Mouse (Mus musculus) gastrocnemius, adult 8-10 months (tissue): ENCODE data around the gene Wasl. TPM values are rescaled to one million over a fixed set of nuclear protein-coding genes. Genes with fewer than 3 reads are reported as not detected.

Experiments used
- DNase-seq, 2 experiments: peaks; one replicate each; pipeline ENCODE4 v3.0.0; 2022; ENCODE audit warnings: low spot score in 2 of 2
- total RNA-seq, 4 experiments: library from RNA; stranded (reverse); gene quantifications; 2 replicates each; pipeline ENCODE4 v1.2.4; 2022

Wasl gene
- total RNA-seq, 4 experiments from 2014 or later, result 11.5 to 15.7 (median 15.4) TPM

- DNase-seq, result no peak
These were observed 19.3 kb downstream of the Wasl start for GRCm38 (mm10) chr6:24645346-24646053.

- DNase-seq, result no peak
These were observed 21.8 kb downstream of the Wasl start for GRCm38 (mm10) chr6:24642960-24643359.

GRCm38 (mm10) chr6:24642161-24642560 is 22.6 kb downstream of the Wasl start:
- no peak for DNase-seq

GRCm38 (mm10) chr6:24641286-24641685 is 23.5 kb downstream of the Wasl start:
- no peak for DNase-seq

GRCm38 (mm10) chr6:24635814-24636213 is 29.0 kb downstream of the Wasl start:
- no peak for DNase-seq

GRCm38 (mm10) chr6:24634065-24634464 is 30.7 kb downstream of the Wasl start:
- DNase-seq, result no peak

- no peak for DNase-seq
These were observed 32.7 kb downstream of the Wasl start for GRCm38 (mm10) chr6:24632061-24632460.

GRCm38 (mm10) chr6:24628499-24628898 is 36.3 kb downstream of the Wasl start:
- DNase-seq, result no peak

GRCm38 (mm10) chr6:24627586-24628030 is 37.2 kb downstream of the Wasl start:
- no peak for DNase-seq

- DNase-seq, result no peak
These were observed 42.7 kb downstream of the Wasl start for GRCm38 (mm10) chr6:24622098-24622497.

- DNase-seq, result no peak
These were observed 43.9 kb downstream of the Wasl start for GRCm38 (mm10) chr6:24620936-24621335.

- no peak for DNase-seq
These were observed 45.3 kb downstream of the Wasl start for GRCm38 (mm10) chr6:24619285-24620045.

GRCm38 (mm10) chr6:24616746-24617145 is 48.1 kb downstream of the Wasl start:
- DNase-seq, result no peak

- DNase-seq, result no peak
These were observed 50.9 kb downstream of the Wasl start for GRCm38 (mm10) chr6:24613918-24614317.

- no peak for DNase-seq
These were observed 51.5 kb downstream of the Wasl start for GRCm38 (mm10) chr6:24613346-24613745.

- DNase-seq, result peak; percentile 56 to 58
These were observed 52.6 kb downstream of the Wasl start for GRCm38 (mm10) chr6:24612074-24612755.

GRCm38 (mm10) chr6:24610358-24610757 is 54.5 kb downstream of the Wasl start:
- no peak for DNase-seq

GRCm38 (mm10) chr6:24609531-24609930 is 55.3 kb downstream of the Wasl start:
- no peak for DNase-seq

- no peak for DNase-seq
These were observed 56.1 kb downstream of the Wasl start for GRCm38 (mm10) chr6:24608682-24609081.

- no peak for DNase-seq
These were observed 56.7 kb downstream of the Wasl start for GRCm38 (mm10) chr6:24608129-24608528.

- DNase-seq, result no peak
These were observed 57.3 kb downstream of the Wasl start for GRCm38 (mm10) chr6:24607531-24607930.

GRCm38 (mm10) chr6:24606512-24606911 is 58.3 kb downstream of the Wasl start:
- DNase-seq, result no peak
